Mouse (Mus musculus): ENCODE data around the gene Syne2.

DNA sequence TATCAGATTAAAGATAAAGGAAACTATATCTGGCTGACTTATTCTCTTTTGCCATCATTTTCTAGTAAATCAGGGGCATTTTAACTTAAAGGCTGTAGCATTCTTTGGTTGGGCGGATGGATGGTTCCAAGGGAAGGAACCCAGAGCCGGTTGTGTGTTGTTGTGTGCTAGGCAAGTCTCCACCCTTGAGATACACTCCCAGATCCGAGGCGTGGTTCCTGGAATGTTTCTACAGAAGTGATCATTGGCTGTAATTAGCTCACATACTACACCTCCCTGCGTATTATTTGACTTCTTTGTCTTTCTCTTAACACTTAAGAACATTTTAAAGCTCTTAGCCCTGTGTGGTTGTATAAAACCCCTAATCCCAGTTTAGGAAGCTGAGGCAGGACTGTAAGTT is 252.5 kb downstream of the Syne2 start:
- TF ChIP-seq POLR2A (IDR thresholded peaks at IDR 0.05; ENCODE audit: borderline replicate concordance, control insufficient read depth, low read depth, low read length) (no peak), CTCF (IDR thresholded peaks at IDR 0.05; ENCODE audit: control insufficient read depth, insufficient read depth, low read length) (no peak)
